Mouse (Mus musculus) 416B (cell line): ENCODE results near the gene Nfatc3.

Experiments
- DNase-seq: peaks from one replicate; pipeline ENCODE4 v3.0.0; 2011; ENCODE audit warnings: low read depth

Gene Nfatc3

DNA sequence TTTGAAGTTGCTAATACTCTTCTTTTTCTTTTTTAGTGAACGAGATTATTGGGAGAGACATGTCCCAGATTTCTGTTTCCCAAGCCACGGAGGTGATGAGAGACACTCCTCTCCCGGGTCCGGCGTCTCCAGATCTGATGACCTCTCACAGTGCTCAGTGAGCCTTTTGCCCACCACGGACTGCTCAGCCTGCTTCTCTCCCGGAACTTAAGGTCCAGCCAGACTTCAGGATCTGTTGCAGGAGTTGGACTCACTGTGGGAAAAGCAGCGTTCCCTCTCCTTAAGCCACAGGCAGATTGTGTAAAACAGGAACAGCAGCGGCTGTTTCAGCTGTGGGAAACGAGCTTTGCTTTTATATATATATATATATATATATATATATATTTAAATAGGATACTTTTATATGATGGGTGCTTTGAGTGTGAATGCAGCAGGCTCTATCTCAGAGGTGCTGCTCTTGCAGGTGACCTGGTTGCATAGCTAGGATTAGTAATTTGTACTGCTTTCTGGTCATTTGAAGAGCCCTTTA lies 69.3 kb downstream of the Nfatc3 start:
- DNase-seq, result no peak

DNA sequence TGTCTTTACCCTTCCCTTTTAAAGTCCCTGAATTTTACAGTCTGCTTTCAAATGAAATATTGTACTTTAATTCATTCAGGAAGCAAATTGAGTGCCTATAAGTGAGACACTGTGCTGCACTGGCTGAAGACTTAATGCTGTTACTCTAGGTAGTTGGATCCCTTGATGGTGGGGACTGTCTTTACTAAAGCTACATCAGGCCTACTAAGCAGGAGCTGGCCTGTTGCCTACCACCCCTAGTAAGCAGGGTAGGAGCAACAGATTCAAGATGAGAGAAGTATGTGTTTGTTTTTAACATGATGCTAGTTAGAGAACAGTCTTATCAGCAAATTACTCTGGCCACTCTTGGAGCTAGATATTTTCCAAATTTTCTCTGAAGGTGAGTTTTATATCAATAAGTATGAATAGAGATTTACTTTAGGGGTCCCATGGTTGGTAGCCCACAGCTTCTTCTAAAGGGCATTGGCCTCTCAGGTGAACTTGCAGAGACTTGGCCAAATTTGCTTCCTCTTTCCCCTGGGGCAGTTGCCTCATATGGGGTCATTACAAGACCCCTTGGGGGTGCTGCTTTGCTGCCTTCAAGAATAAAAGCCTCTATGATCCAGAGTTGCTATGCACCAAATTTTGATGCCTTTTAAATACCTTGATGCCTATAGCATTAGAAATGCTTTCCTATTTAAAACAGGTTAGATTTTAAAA lies 70.7 kb downstream of the Nfatc3 start:
- DNase-seq, result no peak

GRCm38 (mm10) chr8:106129997-106130396 lies 71.4 kb downstream of the Nfatc3 start:
- DNase-seq, result no peak

DNA sequence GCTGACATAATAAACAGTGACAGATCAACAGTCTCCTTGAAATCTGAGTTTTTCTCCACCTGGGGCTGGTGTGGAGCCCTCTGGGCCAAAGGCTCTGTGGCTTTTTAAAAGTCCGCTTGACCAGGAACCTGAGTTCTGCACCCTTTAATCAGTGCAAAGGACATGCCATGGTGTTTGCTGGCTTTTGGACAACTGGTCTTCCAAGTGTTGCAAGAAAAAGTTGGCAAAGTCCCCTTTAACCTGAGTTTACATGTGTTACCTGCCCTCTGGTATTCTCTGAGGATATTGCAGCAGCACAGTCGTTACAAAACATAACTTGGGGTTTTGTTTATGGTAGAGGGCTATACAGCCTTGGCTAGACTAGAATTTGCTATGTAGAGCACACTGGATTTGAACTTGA lies 71.9 kb downstream of the Nfatc3 start:
- no peak for DNase-seq

DNA sequence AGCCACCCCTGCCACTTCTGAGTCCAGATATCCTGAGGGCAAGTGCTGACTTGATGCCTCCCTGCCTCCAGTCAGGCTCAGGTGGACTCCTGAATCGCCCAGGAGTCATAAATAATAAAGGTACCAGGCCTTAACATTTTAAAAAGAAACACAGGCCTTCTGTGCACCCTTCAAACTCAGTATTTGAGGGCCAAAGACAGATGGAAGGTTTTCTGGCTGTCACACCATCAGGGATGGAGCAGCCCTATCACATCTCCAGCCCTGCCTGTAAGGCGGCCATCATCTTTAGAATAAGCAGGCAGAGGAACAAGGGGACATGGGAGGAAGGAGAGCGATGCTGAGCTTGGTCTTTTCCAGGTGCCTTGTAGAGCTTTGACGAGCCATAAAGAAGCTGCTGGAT lies 72.4 kb downstream of the Nfatc3 start:
- no peak for DNase-seq

GRCm38 (mm10) chr8:106131488-106132222 lies 73.0 kb downstream of the Nfatc3 start:
- peak; percentile 91 for DNase-seq

- DNase-seq, result peak; percentile 35
These were observed 73.7 kb downstream of the Nfatc3 start for GRCm38 (mm10) chr8:106132356-106132755.

- DNase-seq, result no peak
These were observed 74.9 kb downstream of the Nfatc3 start for GRCm38 (mm10) chr8:106133526-106133925.

DNA sequence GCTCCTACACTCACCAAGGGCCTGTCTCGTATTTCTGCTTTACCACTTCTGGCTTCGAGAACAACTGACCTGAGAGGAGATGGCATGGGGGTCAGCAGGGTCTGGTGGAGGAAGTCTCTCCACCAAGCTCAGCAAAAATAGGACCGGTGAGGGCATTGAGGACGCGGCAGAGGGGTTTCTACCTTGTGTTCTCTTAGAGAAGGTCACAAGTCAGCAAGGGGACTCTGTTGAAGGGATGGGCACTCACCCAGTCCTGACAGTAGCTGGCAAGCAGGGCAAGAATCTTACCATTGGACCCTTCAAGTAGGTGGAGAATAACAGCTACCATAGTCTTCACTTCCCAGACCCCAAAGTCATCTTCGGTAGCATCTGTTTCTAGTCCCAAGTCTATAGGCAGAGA lies 75.3 kb downstream of the Nfatc3 start:
- DNase-seq, result no peak

- no peak for DNase-seq
These were observed 76.3 kb downstream of the Nfatc3 start for GRCm38 (mm10) chr8:106134751-106135571.

- DNase-seq, result no peak
These were observed 77.0 kb downstream of the Nfatc3 start for GRCm38 (mm10) chr8:106135672-106136071.

DNA sequence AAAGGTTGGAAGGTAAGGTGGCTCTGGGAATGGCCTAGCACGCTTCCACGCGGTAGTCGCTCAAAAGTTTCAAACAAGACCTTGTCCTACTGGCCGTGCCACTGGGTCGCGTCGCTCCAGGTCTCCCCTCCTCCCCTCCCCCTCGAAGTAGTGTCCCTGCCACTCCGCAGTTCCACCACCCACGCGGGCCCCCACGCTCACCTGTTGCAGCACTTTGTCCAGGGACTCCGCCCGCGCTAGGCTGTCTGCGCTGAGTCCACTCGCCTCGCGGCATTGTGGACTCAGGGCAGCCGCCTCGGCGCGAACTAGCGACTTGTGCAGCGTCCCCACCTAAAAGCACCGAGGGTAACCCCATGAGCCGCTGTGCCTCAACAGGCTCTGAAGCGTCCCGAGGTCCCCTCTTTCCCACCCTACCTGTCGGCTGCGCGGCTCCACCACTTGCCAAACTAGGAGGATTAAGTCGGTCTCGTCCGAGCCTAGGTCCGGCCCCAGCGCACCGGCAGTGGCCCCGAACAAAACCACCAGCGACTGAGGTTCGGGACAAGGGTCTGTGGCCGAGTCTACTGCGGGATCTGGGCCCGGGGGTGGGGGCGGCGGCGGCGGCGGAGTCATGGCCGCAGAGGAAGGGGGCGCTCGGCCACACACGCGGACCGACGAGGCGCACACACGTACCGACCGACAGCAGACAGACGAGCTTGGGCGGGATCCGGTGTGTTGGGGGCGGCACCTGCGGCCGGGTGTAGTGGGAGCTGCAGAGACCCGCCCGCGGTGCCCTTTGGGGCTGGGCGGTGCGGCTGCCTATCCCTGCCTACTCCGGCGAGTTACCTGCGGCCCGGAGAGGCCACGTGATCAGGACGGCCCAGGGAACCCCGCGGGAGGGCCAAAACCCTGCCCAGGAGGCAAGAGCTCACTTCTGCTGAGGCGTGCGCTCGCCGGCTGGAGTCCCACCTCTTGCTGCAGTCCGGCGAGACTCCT lies 77.8 kb downstream of the Nfatc3 start, which contains the start of gene Esrp2:
Esrp2 (minus strand) TSS at position 819 of the 975 bp plus-strand sequence.
- DNase-seq, result no peak

- no peak for DNase-seq
These were observed 78.7 kb downstream of the Nfatc3 start for GRCm38 (mm10) chr8:106137218-106137905.

GRCm38 (mm10) chr8:106137906-106138477 lies 79.4 kb downstream of the Nfatc3 start:
- peak; percentile 57 for DNase-seq

- peak; percentile 21 for DNase-seq
These were observed 80.0 kb downstream of the Nfatc3 start for GRCm38 (mm10) chr8:106138616-106139015.

DNA sequence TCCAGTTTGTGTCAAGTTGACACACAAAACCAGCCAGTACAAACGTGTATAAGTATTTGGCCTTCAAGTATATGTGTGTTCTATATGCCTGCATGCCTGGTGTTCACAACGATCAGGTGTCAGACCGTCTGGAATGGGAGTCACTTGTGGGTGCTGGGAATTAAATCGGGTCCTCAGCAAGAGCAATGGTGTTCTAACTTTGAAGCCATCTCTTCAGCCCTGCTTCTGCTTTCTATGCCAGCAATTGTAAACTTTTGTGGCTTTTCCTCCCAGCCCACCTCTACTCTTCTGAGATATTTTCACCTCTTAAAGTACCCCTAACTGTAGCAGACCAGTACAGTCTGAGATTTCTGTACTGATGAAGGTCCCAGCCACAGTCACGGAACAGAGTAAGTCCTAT lies 81.6 kb downstream of the Nfatc3 start:
- no peak for DNase-seq

- peak; percentile 92 for DNase-seq
These were observed 82.1 kb downstream of the Nfatc3 start for GRCm38 (mm10) chr8:106140769-106141168.

GRCm38 (mm10) chr8:106145331-106145730 lies 86.7 kb downstream of the Nfatc3 start:
- DNase-seq, result no peak

- DNase-seq, result peak; percentile 69
These were observed 87.4 kb downstream of the Nfatc3 start for GRCm38 (mm10) chr8:106146014-106146413.
